Mouse (Mus musculus) ES-Bruce4 (cell line): ENCODE measurements around the gene 4930404H24Rik.

Experiments used
- CTCF ChIP-seq: IDR thresholded peaks from one replicate; pipeline ENCODE4 v1.8.1; 2011; ENCODE audit warnings: low read depth, low read length
- EP300 ChIP-seq: IDR thresholded peaks from 2 replicates; pipeline ENCODE4 v1.6.1; 2011; ENCODE audit warnings: low read depth, low read length; ENCODE audit not compliant: insufficient read depth

DNA sequence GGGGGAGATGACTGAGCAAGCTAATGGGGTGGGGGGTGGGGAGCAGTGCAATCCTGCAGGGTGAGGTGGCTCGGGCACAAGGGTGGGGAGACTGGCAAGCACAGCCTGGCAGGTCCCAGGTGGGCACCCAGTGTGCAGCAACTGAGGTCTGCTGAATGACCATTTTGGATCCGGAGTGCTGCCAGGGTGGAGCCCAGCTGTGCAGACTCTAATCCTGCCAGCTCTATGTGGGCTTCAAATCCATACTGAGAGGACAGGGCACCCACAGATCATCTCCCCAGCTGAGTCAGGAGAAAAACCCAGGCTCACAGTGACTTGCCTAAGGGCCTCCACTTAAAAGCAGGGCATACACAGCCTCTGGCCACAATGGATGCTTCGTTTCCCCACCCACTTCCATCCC lies 15.8 kb downstream of the 4930404H24Rik start:
- no peak for TF ChIP-seq CTCF
- no peak for TF ChIP-seq EP300
